Mouse (Mus musculus): ENCODE results near the gene Srprb.

The Srprb gene

DNA sequence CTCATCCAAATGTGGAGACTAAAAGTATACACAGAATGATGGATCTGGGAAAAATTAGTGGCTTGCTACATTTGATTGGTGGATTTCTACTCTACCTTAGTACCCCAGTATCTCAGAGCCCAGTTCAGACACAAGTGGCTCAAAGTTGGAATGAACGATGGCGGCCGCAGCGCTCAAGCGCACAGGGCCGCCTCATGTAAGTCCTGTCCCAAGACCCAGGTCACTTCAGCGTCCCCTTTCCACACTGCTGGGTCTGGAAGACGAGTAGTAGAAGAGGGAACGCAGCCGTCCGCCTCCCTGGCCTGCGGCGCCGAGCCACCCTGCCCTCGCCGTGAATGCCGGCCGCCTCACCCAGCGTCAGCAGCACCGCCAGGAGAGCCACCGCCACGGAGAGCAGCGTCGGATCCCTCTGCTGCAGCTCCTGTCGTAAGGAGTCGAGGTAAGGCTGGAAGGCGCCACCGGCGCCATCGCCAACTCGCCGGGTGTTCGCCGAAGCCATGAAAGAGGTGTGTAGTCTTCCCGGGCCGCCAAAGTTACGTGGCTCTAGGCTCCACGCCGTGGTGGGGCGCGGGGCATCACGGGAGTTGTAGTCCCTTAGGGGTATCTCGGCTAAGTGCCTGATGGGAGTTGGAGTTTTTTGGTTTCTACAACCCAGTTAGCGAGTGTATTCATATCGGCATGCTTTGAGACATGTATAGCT is at the start of gene Srprb:
TSS of gene Srprb (minus strand) at position 577 of the 700 bp plus-strand sequence.
- peak; percentile 94 for DNase-seq (ENCODE audit: low spot score)

DNA sequence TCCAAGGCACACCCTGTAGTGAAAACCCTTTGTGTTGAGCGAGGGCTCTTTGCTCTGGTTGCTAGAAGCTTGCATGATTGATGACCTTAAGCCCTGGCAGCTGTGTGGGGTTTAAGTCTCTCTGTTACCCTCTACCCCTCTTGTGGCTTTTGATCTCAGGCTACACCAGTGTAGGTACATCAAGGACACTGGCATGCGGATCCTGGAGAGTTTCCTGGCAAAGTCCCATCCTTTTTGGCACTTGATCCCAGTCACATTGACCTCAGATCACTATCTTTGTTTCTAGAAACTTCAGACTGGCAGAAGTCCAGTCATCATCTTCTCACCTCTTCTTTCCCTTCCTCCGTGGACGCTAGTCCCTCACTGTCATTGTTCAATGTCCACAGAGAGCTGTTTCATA is 46.7 kb upstream of the Srprb start:
- DNase-seq (ENCODE audit: low spot score) = no peak

- no peak for DNase-seq (ENCODE audit: low spot score)
Measured at GRCm38 (mm10) chr9:103246526-103247168, 44.7 kb upstream of the Srprb start.

- DNase-seq (ENCODE audit: low spot score) = no peak
Measured at GRCm38 (mm10) chr9:103243640-103244039, 41.7 kb upstream of the Srprb start.

DNA sequence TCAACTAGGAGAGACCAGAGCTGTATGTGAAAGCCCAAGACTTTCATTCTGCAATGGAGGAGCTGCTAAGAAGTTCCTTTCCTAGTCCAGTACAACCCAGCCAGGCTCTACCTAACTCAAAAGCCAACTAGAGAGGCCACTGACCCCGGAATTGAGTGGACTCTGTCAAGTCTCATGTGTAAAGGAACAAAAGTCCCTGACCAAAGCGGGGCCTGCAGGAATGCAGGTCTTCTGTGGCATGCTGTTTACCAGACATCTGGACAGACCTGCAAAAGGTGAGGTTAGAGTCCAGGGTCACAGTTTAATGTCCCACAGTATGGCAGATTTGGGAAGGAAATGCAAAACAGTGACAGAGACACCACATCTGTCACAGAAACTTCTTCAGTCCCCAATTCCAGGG is 39.3 kb upstream of the Srprb start:
- DNase-seq (ENCODE audit: low spot score) = no peak

- no peak for DNase-seq (ENCODE audit: low spot score)
Measured at GRCm38 (mm10) chr9:103239471-103239870, 37.5 kb upstream of the Srprb start.

- no peak for DNase-seq (ENCODE audit: low spot score)
Measured at GRCm38 (mm10) chr9:103234565-103235165, 32.7 kb upstream of the Srprb start.

DNA sequence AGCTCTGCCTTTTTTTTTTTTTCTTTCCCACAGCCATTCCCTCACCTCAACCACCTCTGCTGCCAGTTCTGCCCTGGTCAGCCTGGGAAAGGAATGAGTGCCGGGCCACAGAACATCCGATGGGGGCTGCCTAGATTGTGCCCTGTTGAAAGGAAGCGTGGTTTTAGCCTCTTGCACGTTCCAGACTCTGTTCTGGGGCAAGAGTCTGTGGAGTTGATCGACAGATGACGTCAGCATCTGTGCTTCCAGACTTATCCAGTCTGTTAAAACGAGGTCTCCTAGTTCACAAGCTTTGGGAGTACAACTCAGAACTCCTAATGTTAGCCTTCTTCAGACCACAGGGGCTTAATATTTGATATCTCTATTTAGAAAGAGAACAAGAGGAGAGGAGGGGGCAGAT is 32.1 kb upstream of the Srprb start:
- no peak for DNase-seq (ENCODE audit: low spot score)

GRCm38 (mm10) chr9:103233006-103233395 is 31.1 kb upstream of the Srprb start:
- peak; percentile 7 for DNase-seq (ENCODE audit: low spot score)

DNA sequence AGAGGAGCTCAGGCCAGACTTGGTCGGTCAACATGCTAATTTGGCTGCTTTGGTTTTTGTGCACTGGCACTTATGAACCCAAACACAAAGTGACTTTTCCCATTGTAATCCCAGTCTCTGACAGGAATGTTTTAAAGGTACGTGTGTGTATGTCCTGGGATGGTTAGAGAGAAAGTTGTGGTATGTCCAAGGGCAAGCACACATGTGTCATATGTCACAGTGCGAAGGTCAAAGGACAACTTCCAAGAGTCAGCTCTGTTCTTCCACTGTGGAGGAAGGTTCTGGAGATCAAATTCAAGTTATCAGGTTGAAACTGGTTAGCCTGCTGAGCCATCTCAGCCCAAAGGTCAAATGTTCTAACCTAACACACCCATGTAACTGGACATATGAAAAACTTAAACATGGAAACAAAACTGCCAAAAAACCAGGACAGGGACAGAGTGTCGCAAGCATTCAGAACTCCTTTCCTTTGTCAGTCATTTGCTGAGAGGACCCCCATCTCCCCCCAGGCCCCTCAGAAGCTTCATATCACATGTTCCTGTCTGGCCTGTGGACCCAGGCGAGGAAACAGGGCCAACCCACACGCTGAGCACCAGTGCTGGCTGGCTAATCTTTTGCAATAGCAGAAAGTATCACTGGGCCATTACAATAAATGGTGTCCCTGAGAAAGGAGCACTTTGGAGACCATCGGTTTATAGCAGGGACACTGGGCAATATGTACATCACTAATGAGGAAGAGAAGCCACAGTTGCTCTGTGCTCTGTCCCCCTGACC is 30.5 kb upstream of the Srprb start:
- DNase-seq (ENCODE audit: low spot score) = no peak

- DNase-seq (ENCODE audit: low spot score) = peak; percentile 31
Measured at GRCm38 (mm10) chr9:103230151-103230951, 28.4 kb upstream of the Srprb start, which contains the start of the genes Gm20425 and Trf. Gm20425 (minus strand) TSS chr9:103230307. Trf (minus strand) TSS chr9:103230444.

DNA sequence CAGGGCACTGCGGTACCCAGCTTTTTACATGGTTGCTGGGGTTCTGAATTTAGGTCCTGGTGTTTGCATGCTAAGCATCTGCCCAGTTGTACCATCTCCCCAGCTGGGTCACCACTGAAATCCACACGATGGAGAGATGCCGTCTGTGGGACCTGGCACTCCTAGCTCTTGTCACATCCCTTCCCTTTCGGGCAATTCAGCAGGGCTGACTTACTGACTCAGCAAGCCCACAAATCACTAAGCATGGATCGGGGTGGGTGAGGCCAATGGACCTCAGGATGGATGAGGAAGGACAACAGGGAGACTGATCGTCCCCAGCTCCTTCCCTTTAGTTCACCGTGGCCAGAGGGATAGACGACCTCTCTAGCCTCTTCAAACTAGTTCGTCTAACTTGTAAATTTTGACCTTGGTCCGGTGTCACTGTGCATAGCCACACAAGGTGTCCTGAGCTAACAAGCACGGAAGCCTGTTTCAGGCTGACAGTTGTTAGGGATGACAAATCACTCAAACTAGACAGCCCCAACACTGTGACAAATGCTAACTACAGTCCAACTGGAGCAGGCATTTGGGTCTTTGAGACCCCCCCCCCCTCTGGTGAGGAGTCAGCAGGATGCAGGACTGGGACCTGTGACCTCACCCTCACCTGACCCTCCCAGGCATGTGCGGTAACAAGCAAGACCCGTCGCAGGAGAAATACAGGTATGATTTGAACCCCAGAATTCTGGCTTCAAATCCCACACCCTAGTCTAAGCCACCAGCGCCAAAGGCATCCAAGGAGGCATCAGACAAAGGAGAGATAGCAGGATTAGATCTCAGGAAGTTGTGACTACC is 27.3 kb upstream of the Srprb start:
- DNase-seq (ENCODE audit: low spot score) = no peak

GRCm38 (mm10) chr9:103228370-103229003 is 26.6 kb upstream of the Srprb start:
- peak; percentile 11 for DNase-seq (ENCODE audit: low spot score)

DNA sequence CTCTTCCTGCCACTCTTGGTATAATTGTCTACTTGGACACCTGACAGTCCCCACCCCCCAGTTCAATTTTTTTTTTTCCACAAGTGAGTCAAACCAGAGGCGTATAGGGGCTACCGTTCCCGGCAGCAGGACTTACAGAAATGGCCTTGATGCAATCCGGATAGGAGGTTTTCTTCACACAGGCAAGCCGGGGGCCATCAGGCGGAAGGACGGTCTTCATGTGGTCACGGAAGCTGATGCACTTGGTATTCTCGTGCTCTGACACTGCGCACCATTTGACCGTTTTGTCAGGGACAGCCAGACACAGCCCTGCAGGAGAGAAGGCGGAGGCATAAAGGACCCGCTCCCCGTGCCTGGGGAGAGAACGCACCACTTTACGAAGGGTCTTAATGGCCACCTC is 25.8 kb upstream of the Srprb start:
- no peak for DNase-seq (ENCODE audit: low spot score)

DNA sequence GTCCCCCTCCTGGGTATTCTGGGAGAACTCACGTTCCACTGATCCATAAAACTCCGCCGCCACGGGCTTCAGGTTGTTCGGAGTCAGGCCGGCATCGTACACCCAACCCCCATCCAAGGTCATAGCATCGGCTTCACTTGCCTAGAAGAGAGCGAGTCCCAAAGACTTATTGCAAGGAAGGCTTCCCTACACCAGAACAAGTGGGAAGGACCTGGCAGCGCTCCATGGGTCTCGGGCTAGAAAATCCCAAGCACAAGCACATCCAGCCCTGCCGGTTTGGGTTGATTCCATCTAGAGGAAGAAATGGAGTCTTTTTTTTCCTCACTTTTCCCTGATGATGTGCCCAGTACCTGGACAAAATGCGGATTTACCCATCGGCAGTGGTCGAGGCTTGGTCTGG is 24.9 kb upstream of the Srprb start:
- DNase-seq (ENCODE audit: low spot score) = no peak

DNA sequence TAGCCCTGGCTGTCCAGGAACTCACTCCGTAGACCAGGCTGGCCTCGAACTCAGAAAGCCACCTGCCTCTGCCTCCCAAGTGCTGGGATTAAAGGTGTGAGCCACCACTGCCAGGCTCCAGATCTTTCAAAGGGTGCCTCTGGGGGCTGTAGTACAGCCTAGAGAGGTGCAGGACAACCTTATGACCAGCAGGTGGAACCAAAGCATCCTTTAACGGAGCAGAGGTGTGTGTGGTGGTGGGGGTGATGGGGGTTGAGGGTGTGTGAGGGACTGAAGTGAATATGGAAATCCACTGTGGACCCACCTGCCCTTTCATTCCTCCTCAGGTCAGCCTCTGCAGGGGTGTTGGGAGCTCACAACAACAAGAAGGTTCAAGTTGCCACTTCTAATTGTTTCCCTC is 23.5 kb upstream of the Srprb start:
- peak; percentile 28 for DNase-seq (ENCODE audit: low spot score)

GRCm38 (mm10) chr9:103224721-103225120 is 22.8 kb upstream of the Srprb start:
- DNase-seq (ENCODE audit: low spot score) = no peak

DNA sequence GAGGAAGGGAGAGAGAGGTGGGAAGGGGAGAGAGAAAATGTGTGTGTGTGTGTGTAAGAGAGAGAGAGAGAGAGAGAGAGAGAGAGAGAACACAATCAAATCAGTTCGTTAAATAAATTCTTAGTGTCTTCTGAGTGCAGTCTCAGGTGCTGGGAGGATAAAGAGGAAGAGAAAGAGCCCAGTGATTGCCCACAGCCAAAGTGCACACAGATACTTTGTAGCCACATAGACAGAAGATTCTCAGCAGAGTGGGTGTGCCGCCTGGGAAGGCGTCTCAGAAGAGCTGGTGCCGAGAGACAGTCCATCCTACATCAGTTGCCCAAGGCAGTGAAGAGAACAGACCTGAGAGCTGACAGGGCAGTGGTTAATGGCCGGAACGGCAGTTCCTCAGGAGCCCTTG is 12.3 kb upstream of the Srprb start:
- no peak for DNase-seq (ENCODE audit: low spot score)

DNA sequence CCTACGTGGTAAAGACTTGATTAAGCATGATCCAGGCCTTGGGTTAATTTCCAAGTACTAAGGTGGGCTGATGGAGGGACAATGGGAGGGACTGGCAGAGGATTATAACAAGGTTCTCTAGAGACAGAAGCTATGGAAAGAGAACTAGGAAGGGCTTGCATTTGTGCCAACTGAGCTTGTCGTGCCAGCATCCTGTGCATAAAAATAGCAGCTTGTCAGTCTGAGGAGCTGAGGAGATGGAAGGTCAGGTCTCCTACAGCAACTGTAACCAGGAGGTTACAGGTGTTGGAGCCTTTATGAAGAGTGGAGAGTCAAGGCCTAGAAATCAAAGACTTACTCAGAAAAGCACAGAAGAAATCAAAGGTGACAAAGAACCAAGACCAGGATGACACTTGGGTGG is 11.7 kb upstream of the Srprb start:
- DNase-seq (ENCODE audit: low spot score) = no peak

All from T-cell, adult 2 months (primary cell).